17 mouse cellular contexts compared by ENCODE assay signal in the genomic region with DNA sequence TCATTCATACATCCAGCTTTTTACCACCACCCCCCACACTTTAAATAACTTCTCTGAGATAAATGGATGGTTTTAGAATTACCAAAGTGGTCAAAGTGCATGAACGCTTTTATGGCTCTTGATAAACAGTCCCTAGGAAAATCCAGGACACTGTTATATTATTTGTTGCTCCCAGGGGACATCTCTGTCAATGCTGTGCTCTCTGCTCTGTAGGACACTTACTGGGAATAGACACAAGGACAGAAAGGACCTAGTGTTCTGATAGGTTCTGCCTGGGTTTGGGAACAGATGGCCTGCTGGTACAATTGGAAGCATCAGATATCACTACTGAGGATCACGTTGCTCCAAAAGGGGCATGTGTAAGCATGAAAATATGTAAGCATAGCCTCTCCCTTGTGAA.
DNase-seq lines count a peak whose midpoint lies in the region; ATAC-seq and TF ChIP-seq lines count a peak whose summit lies in the region.
"Had no signal": no experiment of that assay in that cellular context is flagged by ENCODE, and none has a peak within 500 bp of the region (broad histone marks: within the 10 kb centered on the region; RNA-seq: fewer than 3 reads in every experiment).

No protein-coding gene starts in this region.

- WGBS in intestine, embryonic 15.5 days: 16% methylated on average over 2 of the region's 2 CpGs
- 26% methylated on average over 2 of the region's 2 CpGs for WGBS in small intestine, adult 2 months

- DNase-seq in heart, adult 11 months: peak; percentile 61
- DNase-seq in heart, adult 9 months (ENCODE audit: low spot score in 2 of 2): no peak
- peak; percentile 7 for DNase-seq in layer of hippocampus, adult 9-11 months
- no peak for DNase-seq in layer of hippocampus, postnatal 10 days (ENCODE audit: low spot score in 2 of 2)
- DNase-seq: gastrocnemius, postnatal 14 days; heart, postnatal 4 days; left cerebral cortex, postnatal 4 days; lung, adult 18-20 months; thymus, postnatal 36 days had no signal

- H3K4me1 ChIP-seq in intestine, embryonic 15.5 days (replicated peaks): no peaks in the 10 kb centered on the region
- peaks cover 5% of the 10 kb centered on the region; the same call in 1 of the 2 replicates for H3K4me1 ChIP-seq in small intestine, adult 2 months (ENCODE audit: control insufficient read depth, insufficient read depth, insufficient read length, low read length)
- H3K4me1 ChIP-seq: embryonic facial prominence, embryonic 13.5 days; neural tube, embryonic 12.5 days had no signal

- H3K36me3 ChIP-seq in intestine, embryonic 15.5 days: no peaks in the 10 kb centered on the region
- H3K36me3 ChIP-seq in small intestine, adult 2 months (ENCODE audit: control insufficient read depth, insufficient read depth, low read length): no peaks in the 10 kb centered on the region
- H3K36me3 ChIP-seq: embryonic facial prominence, embryonic 13.5 days; heart, embryonic 12.5 days; midbrain, embryonic 10.5 days; neural tube, embryonic 12.5 days had no signal

- no peak overlapping the region for H3K27ac ChIP-seq in intestine, embryonic 15.5 days
- peak overlapping the region; percentile 66; the same call in 1 of the 2 replicates for H3K27ac ChIP-seq in small intestine, adult 2 months (ENCODE audit: insufficient read depth, low read depth, low read length)
- H3K27ac ChIP-seq: embryonic facial prominence, embryonic 13.5 days; hindbrain, postnatal 0 days; midbrain, embryonic 10.5 days; neural tube, embryonic 12.5 days had no signal

- no peak for TF ChIP-seq POLR2A in small intestine, adult 2 months (IDR thresholded peaks at IDR 0.05; ENCODE audit: low read depth, low read length)

- H3K4me2 ChIP-seq in intestine, embryonic 15.5 days (replicated peaks): no peak overlapping the region
- H3K4me2 ChIP-seq: embryonic facial prominence, embryonic 13.5 days; heart, embryonic 12.5 days; neural tube, embryonic 12.5 days had no signal

- H3K9ac ChIP-seq in intestine, embryonic 15.5 days: no peak overlapping the region
- H3K9ac ChIP-seq: embryonic facial prominence, embryonic 13.5 days; heart, embryonic 12.5 days; neural tube, embryonic 12.5 days had no signal

- H3K27me3 ChIP-seq in intestine, embryonic 15.5 days (replicated peaks): no peaks in the 10 kb centered on the region
- H3K27me3 ChIP-seq in small intestine, adult 2 months (ENCODE audit: control insufficient read depth, insufficient read depth, low read length): no peaks in the 10 kb centered on the region
- H3K27me3 ChIP-seq: embryonic facial prominence, embryonic 13.5 days; heart, embryonic 12.5 days; neural tube, embryonic 12.5 days had no signal

- peak; percentile 86 for ATAC-seq in intestine, embryonic 15.5 days
- ATAC-seq in erythroblast, adult 5-6 weeks (replicated peaks; ENCODE audit: low FRiP score, poor library complexity, severe bottlenecking): no peak
- ATAC-seq: hindbrain, postnatal 0 days had no signal

- H3K4me3 ChIP-seq in intestine, embryonic 15.5 days (replicated peaks): no peak overlapping the region
- H3K4me3 ChIP-seq in small intestine, adult 2 months (ENCODE audit: low read depth, low read length): no peak overlapping the region
- H3K4me3 ChIP-seq: embryonic facial prominence, embryonic 13.5 days; heart, embryonic 12.5 days; midbrain, embryonic 10.5 days; neural tube, embryonic 12.5 days had no signal

- TF ChIP-seq CTCF in small intestine, adult 2 months (IDR thresholded peaks at IDR 0.05; ENCODE audit: extremely low read depth, insufficient read length, insufficient replicate concordance, low read depth, low read length): no peak

- no peaks in the 10 kb centered on the region for H3K9me3 ChIP-seq in intestine, embryonic 15.5 days
- H3K9me3 ChIP-seq: embryonic facial prominence, embryonic 13.5 days; heart, embryonic 12.5 days; midbrain, embryonic 10.5 days; neural tube, embryonic 12.5 days had no signal

Comparison
In these comparisons a context has a peak if more than half of its experiments do, and no peak if none do; other contexts are left out.
1. DNase-seq: peak in heart, adult 11 months (single experiment) and layer of hippocampus, adult 9-11 months (single experiment); none in heart, adult 9 months (0 of 2) and layer of hippocampus, postnatal 10 days (0 of 2).